Mouse (Mus musculus) testis, adult 2 months (tissue): Measurements from ENCODE around the gene Slc34a1.

Experiments used
- CTCF ChIP-seq: fragments of 200-500 bp; IDR thresholded peaks from 2 replicates; pipeline ENCODE4 v1.5.1; 2012; ENCODE audit warnings: low read depth, mild to moderate bottlenecking, inconsistent platforms, low read length, moderate library complexity; ENCODE audit not compliant: control insufficient read depth, insufficient read depth, insufficient replicate concordance
- POLR2A ChIP-seq: fragments of 200-500 bp; IDR thresholded peaks from 2 replicates; pipeline ENCODE4 v1.6.1; 2012; ENCODE audit warnings: low read depth, mild to moderate bottlenecking, inconsistent platforms, low read length, moderate library complexity; ENCODE audit not compliant: control insufficient read depth

DNA sequence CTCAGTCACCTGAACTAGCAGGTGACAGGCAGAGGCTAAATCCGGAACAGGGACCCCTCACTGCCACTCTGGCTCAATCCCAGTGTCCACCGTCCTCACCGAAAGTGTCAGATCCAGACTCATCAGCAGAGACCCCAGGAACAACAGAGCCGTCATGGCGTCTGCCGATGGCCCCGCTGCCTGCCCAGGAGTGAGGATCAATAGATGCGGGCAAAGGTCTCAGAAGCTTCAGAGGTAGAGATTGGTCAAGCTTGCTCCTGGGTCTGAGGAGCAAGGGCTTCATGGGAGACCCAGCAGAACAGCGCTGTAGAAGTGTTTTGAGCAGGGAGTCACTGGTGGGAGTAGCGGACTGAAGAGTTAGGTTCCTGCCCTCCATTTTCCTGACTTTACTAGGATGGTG, 28.6 kb downstream of the Slc34a1 start, which contains the start of gene F12:
- no peak for TF ChIP-seq CTCF
- TF ChIP-seq POLR2A, result no peak
